Mouse (Mus musculus): ENCODE measurements around the gene Iqschfp. TPM values are rescaled to one million over a fixed set of nuclear protein-coding genes. Genes with fewer than 3 reads are reported as not detected.

The Iqschfp gene
- total and polyA plus RNA-seq, 2 experiments: not detected

- no peaks in the 10 kb centered on the region for H3K4me1 ChIP-seq (ENCODE audit: control insufficient read depth, insufficient read depth, low read length)
- H3K9ac ChIP-seq (ENCODE audit: low read depth, low read length): no peak overlapping the region
- no peak overlapping the region for H3K4me3 ChIP-seq (ENCODE audit: insufficient read depth, low read depth, low read length)
- no peak for DNase-seq (ENCODE audit: extremely low read depth, low read depth, low spot score)
- no peaks in the 10 kb centered on the region for H3K36me3 ChIP-seq (ENCODE audit: control insufficient read depth, insufficient read depth, low read length)
- no peak overlapping the region for H3K27ac ChIP-seq (replicated peaks; ENCODE audit: insufficient read depth, low read depth, low read length)
- H3K79me2 ChIP-seq (ENCODE audit: control insufficient read depth, insufficient read depth, low read length): no peaks in the 10 kb centered on the region
- WGBS: 85% methylated on average over 10 of the region's 10 CpGs
- TF ChIP-seq CTCF (IDR thresholded peaks at IDR 0.05; ENCODE audit: low read depth, low read length) (no peak), POLR2A (IDR thresholded peaks at IDR 0.05; ENCODE audit: extremely low read depth, insufficient read depth, low read length) (no peak)
- no peaks in the 10 kb centered on the region for H3K27me3 ChIP-seq (ENCODE audit: control insufficient read depth, insufficient read depth, low read length)
These were observed 725.7 kb downstream of the Iqschfp start for GRCm38 (mm10) chr3:68617708-68618107.

GRCm38 (mm10) chr3:68619097-68619496, 727.1 kb downstream of the Iqschfp start:
- Histone ChIP-seq H3K9ac (ENCODE audit: low read depth, low read length) (no peak overlapping the region), H3K4me3 (ENCODE audit: insufficient read depth, low read depth, low read length) (no peak overlapping the region), H3K4me1 (ENCODE audit: control insufficient read depth, insufficient read depth, low read length) (no peaks in the 10 kb centered on the region), H3K79me2 (ENCODE audit: control insufficient read depth, insufficient read depth, low read length) (no peaks in the 10 kb centered on the region), H3K27ac (replicated peaks; ENCODE audit: insufficient read depth, low read depth, low read length) (no peak overlapping the region), H3K36me3 (ENCODE audit: control insufficient read depth, insufficient read depth, low read length) (no peaks in the 10 kb centered on the region), H3K27me3 (ENCODE audit: control insufficient read depth, insufficient read depth, low read length) (no peaks in the 10 kb centered on the region)
- DNase-seq (ENCODE audit: extremely low read depth, low read depth, low spot score): no peak
- WGBS: 71% methylated on average over 5 of the region's 5 CpGs
- TF ChIP-seq CTCF (IDR thresholded peaks at IDR 0.05; ENCODE audit: low read depth, low read length): no peak
- TF ChIP-seq POLR2A (IDR thresholded peaks at IDR 0.05; ENCODE audit: extremely low read depth, insufficient read depth, low read length): no peak

- no peak for DNase-seq (ENCODE audit: extremely low read depth, low read depth, low spot score)
- TF ChIP-seq CTCF (IDR thresholded peaks at IDR 0.05; ENCODE audit: low read depth, low read length) (no peak), POLR2A (IDR thresholded peaks at IDR 0.05; ENCODE audit: extremely low read depth, insufficient read depth, low read length) (no peak)
- H3K79me2 ChIP-seq (ENCODE audit: control insufficient read depth, insufficient read depth, low read length): no peaks in the 10 kb centered on the region
- H3K36me3 ChIP-seq (ENCODE audit: control insufficient read depth, insufficient read depth, low read length): no peaks in the 10 kb centered on the region
- H3K9ac ChIP-seq (ENCODE audit: low read depth, low read length): no peak overlapping the region
- no peak overlapping the region for H3K27ac ChIP-seq (replicated peaks; ENCODE audit: insufficient read depth, low read depth, low read length)
- WGBS: 88% methylated on average over 3 of the region's 3 CpGs
- H3K27me3 ChIP-seq (ENCODE audit: control insufficient read depth, insufficient read depth, low read length): no peaks in the 10 kb centered on the region
- no peak overlapping the region for H3K4me3 ChIP-seq (ENCODE audit: insufficient read depth, low read depth, low read length)
- no peaks in the 10 kb centered on the region for H3K4me1 ChIP-seq (ENCODE audit: control insufficient read depth, insufficient read depth, low read length)
These were observed 729.9 kb downstream of the Iqschfp start for GRCm38 (mm10) chr3:68621971-68622370.

GRCm38 (mm10) chr3:68623036-68623435, 731.0 kb downstream of the Iqschfp start:
- Histone ChIP-seq H3K9ac (ENCODE audit: low read depth, low read length) (no peak overlapping the region), H3K27ac (replicated peaks; ENCODE audit: insufficient read depth, low read depth, low read length) (no peak overlapping the region), H3K4me3 (ENCODE audit: insufficient read depth, low read depth, low read length) (no peak overlapping the region), H3K36me3 (ENCODE audit: control insufficient read depth, insufficient read depth, low read length) (no peaks in the 10 kb centered on the region), H3K79me2 (ENCODE audit: control insufficient read depth, insufficient read depth, low read length) (no peaks in the 10 kb centered on the region), H3K27me3 (ENCODE audit: control insufficient read depth, insufficient read depth, low read length) (no peaks in the 10 kb centered on the region), H3K4me1 (ENCODE audit: control insufficient read depth, insufficient read depth, low read length) (no peaks in the 10 kb centered on the region)
- TF ChIP-seq CTCF (IDR thresholded peaks at IDR 0.05; ENCODE audit: low read depth, low read length) (no peak), POLR2A (IDR thresholded peaks at IDR 0.05; ENCODE audit: extremely low read depth, insufficient read depth, low read length) (no peak)
- DNase-seq (ENCODE audit: extremely low read depth, low read depth, low spot score): no peak
- 82% methylated on average over 5 of the region's 5 CpGs for WGBS

- H3K27ac ChIP-seq (replicated peaks; ENCODE audit: insufficient read depth, low read depth, low read length): no peak overlapping the region
- H3K36me3 ChIP-seq (ENCODE audit: control insufficient read depth, insufficient read depth, low read length): no peaks in the 10 kb centered on the region
- TF ChIP-seq POLR2A (IDR thresholded peaks at IDR 0.05; ENCODE audit: extremely low read depth, insufficient read depth, low read length): no peak
- no peak for TF ChIP-seq CTCF (IDR thresholded peaks at IDR 0.05; ENCODE audit: low read depth, low read length)
- no peaks in the 10 kb centered on the region for H3K79me2 ChIP-seq (ENCODE audit: control insufficient read depth, insufficient read depth, low read length)
- DNase-seq (ENCODE audit: extremely low read depth, low read depth, low spot score): no peak
- no peaks in the 10 kb centered on the region for H3K4me1 ChIP-seq (ENCODE audit: control insufficient read depth, insufficient read depth, low read length)
- WGBS: 80% methylated on average over 6 of the region's 6 CpGs
- H3K27me3 ChIP-seq (ENCODE audit: control insufficient read depth, insufficient read depth, low read length): no peaks in the 10 kb centered on the region
- H3K4me3 ChIP-seq (ENCODE audit: insufficient read depth, low read depth, low read length): no peak overlapping the region
- no peak overlapping the region for H3K9ac ChIP-seq (ENCODE audit: low read depth, low read length)
These were observed 732.4 kb downstream of the Iqschfp start for GRCm38 (mm10) chr3:68624471-68624870.

GRCm38 (mm10) chr3:68630261-68630660, 738.2 kb downstream of the Iqschfp start:
- H3K79me2 ChIP-seq (ENCODE audit: control insufficient read depth, insufficient read depth, low read length): no peaks in the 10 kb centered on the region
- no peak for DNase-seq (ENCODE audit: extremely low read depth, low read depth, low spot score)
- no peak overlapping the region for H3K4me3 ChIP-seq (ENCODE audit: insufficient read depth, low read depth, low read length)
- no peaks in the 10 kb centered on the region for H3K27me3 ChIP-seq (ENCODE audit: control insufficient read depth, insufficient read depth, low read length)
- H3K36me3 ChIP-seq (ENCODE audit: control insufficient read depth, insufficient read depth, low read length): no peaks in the 10 kb centered on the region
- TF ChIP-seq CTCF (IDR thresholded peaks at IDR 0.05; ENCODE audit: low read depth, low read length): no peak
- TF ChIP-seq POLR2A (IDR thresholded peaks at IDR 0.05; ENCODE audit: extremely low read depth, insufficient read depth, low read length): no peak
- 91% methylated on average over 4 of the region's 4 CpGs for WGBS
- H3K4me1 ChIP-seq (ENCODE audit: control insufficient read depth, insufficient read depth, low read length): no peaks in the 10 kb centered on the region
- H3K27ac ChIP-seq (replicated peaks; ENCODE audit: insufficient read depth, low read depth, low read length): no peak overlapping the region
- no peak overlapping the region for H3K9ac ChIP-seq (ENCODE audit: low read depth, low read length)
